ENCODE assay signal across 13 mouse cellular contexts in genomic region chr3:104360325-104360724, GRCm38 (mm10).
A peak's percentile ranks its signal among the peaks of the same experiment; 100 is the strongest.
DNase-seq lines count a peak whose midpoint lies in the region; ATAC-seq and TF ChIP-seq lines count a peak whose summit lies in the region.
"Had no signal": no experiment of that assay in that cellular context is flagged by ENCODE, and none has a peak within 500 bp of the region (broad histone marks: within the 10 kb centered on the region; RNA-seq: fewer than 3 reads in every experiment).

No protein-coding gene starts in this region.

- no peaks in the 10 kb centered on the region for H3K9me3 ChIP-seq in liver, embryonic 16.5 days (replicated peaks; ENCODE audit: control insufficient read depth, low read length)
- H3K9me3 ChIP-seq in hindbrain, embryonic 12.5 days (replicated peaks), result no peaks in the 10 kb centered on the region
- no peaks in the 10 kb centered on the region for H3K9me3 ChIP-seq in hindbrain, embryonic 13.5 days
- no peaks in the 10 kb centered on the region for H3K9me3 ChIP-seq in forebrain, postnatal 0 days (ENCODE audit: low read length)
- H3K9me3 ChIP-seq: forebrain, embryonic 10.5 days; neural tube, embryonic 15.5 days had no signal

- H3K27me3 ChIP-seq in liver, embryonic 16.5 days (ENCODE audit: control insufficient read depth, insufficient read depth, low read depth, low read length), result no peaks in the 10 kb centered on the region
- peaks cover 4% of the 10 kb centered on the region; the same call in 1 of the 2 replicates for H3K27me3 ChIP-seq in hindbrain, embryonic 12.5 days
- H3K27me3 ChIP-seq in hindbrain, embryonic 13.5 days, result peaks cover 35% of the 10 kb centered on the region
- no peaks in the 10 kb centered on the region for H3K27me3 ChIP-seq in forebrain, postnatal 0 days (ENCODE audit: insufficient read depth, low read length)

- no peaks in the 10 kb centered on the region for H3K36me3 ChIP-seq in liver, embryonic 16.5 days (ENCODE audit: control insufficient read depth, insufficient read depth)
- no peaks in the 10 kb centered on the region for H3K36me3 ChIP-seq in hindbrain, embryonic 12.5 days
- H3K36me3 ChIP-seq in hindbrain, embryonic 13.5 days, result no peaks in the 10 kb centered on the region
- no peaks in the 10 kb centered on the region for H3K36me3 ChIP-seq in forebrain, postnatal 0 days (ENCODE audit: insufficient read depth)
- H3K36me3 ChIP-seq: forebrain, embryonic 10.5 days; neural tube, embryonic 15.5 days had no signal

- no peak overlapping the region for H3K4me2 ChIP-seq in liver, embryonic 16.5 days (ENCODE audit: low read depth, low read length)
- no peak overlapping the region for H3K4me2 ChIP-seq in hindbrain, embryonic 12.5 days (replicated peaks)
- no peak overlapping the region for H3K4me2 ChIP-seq in hindbrain, embryonic 13.5 days
- no peak overlapping the region for H3K4me2 ChIP-seq in forebrain, postnatal 0 days (ENCODE audit: low read depth)
- H3K4me2 ChIP-seq: lung, embryonic 14.5 days; neural tube, embryonic 15.5 days had no signal

- H3K4me3 ChIP-seq in liver, embryonic 16.5 days (ENCODE audit: low read depth, low read length), result no peak overlapping the region
- no peak overlapping the region for H3K4me3 ChIP-seq in hindbrain, embryonic 12.5 days
- H3K4me3 ChIP-seq in hindbrain, embryonic 13.5 days, result no peak overlapping the region
- H3K4me3 ChIP-seq in forebrain, postnatal 0 days (ENCODE audit: low read depth, low read length), result no peak overlapping the region
- H3K4me3 ChIP-seq: forebrain, embryonic 10.5 days; neural tube, embryonic 15.5 days had no signal

- intact Hi-C loops in heart, postnatal 25 days (cut with DNase I), result no loop called here

- 48% methylated on average over 5 of the region's 5 CpGs for WGBS in liver, embryonic 16.5 days (ENCODE audit: insufficient replicate concordance)
- 74% methylated on average over 5 of the region's 5 CpGs for whole genome bisulfite sequencing in hindbrain, embryonic 12.5 days
- WGBS in hindbrain, embryonic 13.5 days, result 75% methylated on average over 5 of the region's 5 CpGs
- whole genome bisulfite sequencing in forebrain, postnatal 0 days, result 83% methylated on average over 5 of the region's 5 CpGs

- peak; percentile 72 for ATAC-seq in liver, embryonic 16.5 days (ENCODE audit: low read depth)
- no peak for ATAC-seq in hindbrain, embryonic 12.5 days (ENCODE audit: low FRiP score)
- no peak for ATAC-seq in hindbrain, embryonic 13.5 days (ENCODE audit: low FRiP score)
- no peak for ATAC-seq in forebrain, postnatal 0 days

- no peaks in the 10 kb centered on the region for H3K4me1 ChIP-seq in liver, embryonic 16.5 days (ENCODE audit: control insufficient read depth, low read depth, low read length)
- no peaks in the 10 kb centered on the region for H3K4me1 ChIP-seq in hindbrain, embryonic 12.5 days
- H3K4me1 ChIP-seq in hindbrain, embryonic 13.5 days (replicated peaks), result no peaks in the 10 kb centered on the region
- no peaks in the 10 kb centered on the region for H3K4me1 ChIP-seq in forebrain, postnatal 0 days (ENCODE audit: insufficient read depth)
- H3K4me1 ChIP-seq: forebrain, embryonic 10.5 days; neural tube, embryonic 15.5 days had no signal

- no peak for TF ChIP-seq CTCF in forebrain, postnatal 0 days (IDR thresholded peaks at IDR 0.05; ENCODE audit: low read depth)

- peak; percentile 93 for DNase-seq in 3134 (ENCODE audit: extremely low read depth, insufficient read length, low spot score)
- peak; percentile 88 for DNase-seq in NIH3T3 (ENCODE audit: low read depth)
- peak; percentile 4 for DNase-seq in heart, postnatal 25 days (ENCODE audit: low spot score)
- no peak for DNase-seq in frontal cortex, adult 2 months (ENCODE audit: extremely low spot score in 1 of 2, low spot score in 1 of 2)
- no peak for DNase-seq in forebrain, postnatal 0 days
- DNase-seq: cerebellum, adult 11-12 months; lung, embryonic 14.5 days; thymus, adult 18-20 months had no signal

- H3K27ac ChIP-seq in liver, embryonic 16.5 days (ENCODE audit: low read length), result no peak overlapping the region
- no peak overlapping the region for H3K27ac ChIP-seq in hindbrain, embryonic 12.5 days
- no peak overlapping the region for H3K27ac ChIP-seq in hindbrain, embryonic 13.5 days
- H3K27ac ChIP-seq in forebrain, postnatal 0 days (ENCODE audit: low read depth, low read length), result no peak overlapping the region
- H3K27ac ChIP-seq: forebrain, embryonic 10.5 days; neural tube, embryonic 15.5 days had no signal

- H3K9ac ChIP-seq in liver, embryonic 16.5 days (ENCODE audit: low read depth, low read length), result no peak overlapping the region
- H3K9ac ChIP-seq in hindbrain, embryonic 12.5 days, result no peak overlapping the region
- no peak overlapping the region for H3K9ac ChIP-seq in hindbrain, embryonic 13.5 days
- H3K9ac ChIP-seq in forebrain, postnatal 0 days, result no peak overlapping the region
- H3K9ac ChIP-seq: lung, embryonic 14.5 days; neural tube, embryonic 15.5 days had no signal

Comparison
In these comparisons a context has a peak if more than half of its experiments do, and no peak if none do; other contexts are left out.
1. DNase-seq: peak in 3134 (single experiment), NIH3T3 (single experiment) and heart, postnatal 25 days (single experiment); none in frontal cortex, adult 2 months (0 of 2) and forebrain, postnatal 0 days (single experiment).